Mouse (Mus musculus) spleen, embryonic (tissue): ENCODE measurements around the gene Lrguk.

Source experiments
- CTCF ChIA-PET: fragments of 350-600 bp; sonication (Branson Sonifier 250); formaldehyde crosslinking; loops from one replicate; lab custom pipeline; 2022; lab: Charles Lee

Gene Lrguk

GRCm38 (mm10) chr6:34146042-34146441, 116.8 kb downstream of the Lrguk start:
- CTCF ChIA-PET = no interaction called here

- CTCF ChIA-PET = interaction anchor here (0.6 kb wide), 1 partner anchor 222 kb away, joined by 3 read pairs; no protein-coding TSS in a partner anchor
These were observed 118.8 kb downstream of the Lrguk start for GRCm38 (mm10) chr6:34148021-34148420.

- CTCF ChIA-PET = no interaction called here
These were observed 119.4 kb downstream of the Lrguk start for GRCm38 (mm10) chr6:34148639-34149038.

- CTCF ChIA-PET = no interaction called here
These were observed 119.8 kb downstream of the Lrguk start for GRCm38 (mm10) chr6:34149066-34149465.

- CTCF ChIA-PET = no interaction called here
These were observed 120.6 kb downstream of the Lrguk start for GRCm38 (mm10) chr6:34149821-34150220.

GRCm38 (mm10) chr6:34153069-34154052, 124.1 kb downstream of the Lrguk start:
- CTCF ChIA-PET = no interaction called here

GRCm38 (mm10) chr6:34154202-34154601, 125.0 kb downstream of the Lrguk start:
- CTCF ChIA-PET = no interaction called here

GRCm38 (mm10) chr6:34155137-34155804, 126.0 kb downstream of the Lrguk start:
- CTCF ChIA-PET = no interaction called here

GRCm38 (mm10) chr6:34156057-34156456, 126.8 kb downstream of the Lrguk start:
- CTCF ChIA-PET = no interaction called here

GRCm38 (mm10) chr6:34156841-34157748, 127.8 kb downstream of the Lrguk start:
- CTCF ChIA-PET = no interaction called here

- CTCF ChIA-PET = no interaction called here
These were observed 131.0 kb downstream of the Lrguk start for GRCm38 (mm10) chr6:34159998-34160815.

GRCm38 (mm10) chr6:34160816-34161310, 131.6 kb downstream of the Lrguk start:
- CTCF ChIA-PET = no interaction called here

- CTCF ChIA-PET = no interaction called here
These were observed 132.3 kb downstream of the Lrguk start for GRCm38 (mm10) chr6:34161511-34161910.

GRCm38 (mm10) chr6:34162607-34163006, 133.4 kb downstream of the Lrguk start:
- CTCF ChIA-PET = no interaction called here

GRCm38 (mm10) chr6:34163014-34163413, 133.8 kb downstream of the Lrguk start:
- CTCF ChIA-PET = no interaction called here

GRCm38 (mm10) chr6:34168834-34169233, 139.6 kb downstream of the Lrguk start:
- CTCF ChIA-PET = no interaction called here

- CTCF ChIA-PET = no interaction called here
These were observed 141.7 kb downstream of the Lrguk start for GRCm38 (mm10) chr6:34170844-34171494.

GRCm38 (mm10) chr6:34171748-34172457, 142.7 kb downstream of the Lrguk start:
- CTCF ChIA-PET = no interaction called here

- CTCF ChIA-PET = no interaction called here
These were observed 144.0 kb downstream of the Lrguk start for GRCm38 (mm10) chr6:34173251-34173650.
